Mouse (Mus musculus) lung, embryonic 14.5 days (tissue): ENCODE results near the gene Ranbp17. TPM values are rescaled to one million over a fixed set of nuclear protein-coding genes. Genes with fewer than 3 reads are reported as not detected.

Experiments
- ATAC-seq: fragments of 200-750 bp; cut with Nextera tagmentation; 2 replicates; pipeline ENCODE4 v1.8.0; 2017; ENCODE audit warnings: mild to moderate bottlenecking, moderate TSS enrichment, moderate library complexity; ENCODE audit not compliant: insufficient read depth
- DNase-seq: peaks from one replicate; pipeline ENCODE4 v3.0.0-alpha.2; 2015
- H3K27ac ChIP-seq: fragments of 300-500 bp; sonication (generic); 2 replicates; pipeline ENCODE4 v1.5.1; 2014; ENCODE audit warnings: low read depth, mild to moderate bottlenecking, moderate library complexity
- H3K27me3 ChIP-seq: fragments of 300-500 bp; sonication (generic); 2 replicates; pipeline ENCODE4 v1.6.1; 2014; ENCODE audit warnings: low read length, control low read depth; ENCODE audit not compliant: insufficient read depth
- H3K36me3 ChIP-seq: fragments of 300-500 bp; sonication (generic); 2 replicates; pipeline ENCODE4 v1.6.1; 2014; ENCODE audit warnings: control low read depth; ENCODE audit not compliant: insufficient read depth
- H3K4me1 ChIP-seq: fragments of 300-500 bp; sonication (generic); 2 replicates; pipeline ENCODE4 v1.6.1; 2014; ENCODE audit warnings: antibody characterized with exemption, control low read depth; ENCODE audit not compliant: insufficient read depth
- H3K4me2 ChIP-seq: fragments of 300-500 bp; sonication (generic); 2 replicates; pipeline ENCODE4 v1.6.1; 2014; ENCODE audit warnings: mild to moderate bottlenecking
- H3K4me3 ChIP-seq: fragments of 300-500 bp; sonication (generic); 2 replicates; pipeline ENCODE4 v1.5.1; 2014; ENCODE audit warnings: low read depth, low read length
- H3K9ac ChIP-seq: fragments of 300-500 bp; sonication (generic); 2 replicates; pipeline ENCODE4 v1.6.1; 2014
- H3K9me3 ChIP-seq: fragments of 300-500 bp; sonication (generic); 2 replicates; pipeline ENCODE4 v1.6.1; 2016; ENCODE audit warnings: low read depth, low read length, control low read depth
- CTCF ChIP-seq: IDR thresholded peaks from 2 replicates; pipeline ENCODE4 v1.5.1; 2016; ENCODE audit warnings: antibody characterized with exemption, low read depth
- WGBS: fragments of 180-500 bp; shearing (Covaris S2); extraction: QIAGEN DNeasy Blood & Tissue Kit; methylation state at CpG from one replicate; pipeline ENCODE4 v1.1.7; 2014; 5-methylcytosine and 5-hydroxymethylcytosine counted together
- polyA plus RNA-seq: library from polyadenylated mRNA; unstranded; fragments of >200 nt; fragmentation: Nextera tagmentation; extraction: Ambion mirVana; gene quantifications from 2 replicates; pipeline ENCODE4 v1.2.1, GENCODE M21; 2014

Gene Ranbp17
- polyA plus RNA-seq, 1 experiment from 2014 or later, result 6.5 TPM

DNA sequence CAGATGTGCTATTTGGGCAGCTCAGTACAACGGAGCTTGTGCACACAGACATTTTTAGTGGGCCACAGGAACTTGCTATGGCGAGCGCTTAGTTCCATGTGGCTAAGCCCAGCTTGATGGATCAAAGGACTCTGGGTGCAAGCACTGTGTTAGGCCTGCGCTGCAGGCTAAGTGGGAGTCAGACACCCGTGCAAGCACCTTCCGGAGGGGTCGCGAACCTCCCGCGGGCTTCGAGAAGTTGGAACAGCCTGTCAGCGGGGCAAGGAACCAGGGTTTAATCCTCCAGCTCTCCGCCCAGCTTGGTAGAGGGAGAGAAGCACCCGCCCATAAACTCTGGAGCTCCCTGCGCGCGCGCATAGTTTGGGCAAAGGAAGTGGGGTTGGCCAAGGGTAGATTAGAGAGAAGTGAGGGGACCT, 332.8 kb downstream of the Ranbp17 start:
- no peaks in the 10 kb centered on the region for H3K9me3 ChIP-seq
- H3K4me3 ChIP-seq, result peak overlapping the region; percentile 23; the same call in 1 of the 2 replicates
- no peak overlapping the region for H3K27ac ChIP-seq
- peak; percentile 57 for ATAC-seq
- WGBS, result 2% methylated on average over 18 of the region's 18 CpGs
- peaks cover 28% of the 10 kb centered on the region for H3K27me3 ChIP-seq
- H3K4me1 ChIP-seq, result no peaks in the 10 kb centered on the region
- H3K36me3 ChIP-seq, result no peaks in the 10 kb centered on the region
- peak overlapping the region; percentile 23; the same call in 1 of the 2 replicates for H3K9ac ChIP-seq
- DNase-seq, result peak; percentile 55
- no peak for TF ChIP-seq CTCF
- H3K4me2 ChIP-seq, result peak overlapping the region; percentile 54

DNA sequence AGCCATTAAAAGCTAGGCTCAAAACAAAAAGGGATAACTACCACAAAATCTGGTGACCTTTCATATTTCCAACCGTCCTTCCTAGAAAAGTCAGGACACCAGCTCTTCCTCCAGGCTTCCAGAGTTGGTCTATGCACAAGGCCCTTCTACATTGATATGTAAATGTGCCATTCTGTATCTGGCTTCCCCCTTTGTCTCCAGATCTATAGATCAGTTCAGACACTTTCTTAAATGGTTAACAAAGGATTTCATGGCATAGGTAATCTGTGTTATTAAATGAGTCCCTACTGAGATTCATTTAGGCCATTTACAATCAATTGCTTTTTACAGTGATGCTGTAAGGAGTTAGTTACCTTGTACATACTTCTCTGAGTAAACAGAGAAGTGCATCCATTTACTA, 333.7 kb downstream of the Ranbp17 start:
- no peak for DNase-seq
- TF ChIP-seq CTCF, result no peak
- Histone ChIP-seq H3K4me2 (no peak overlapping the region), H3K27ac (no peak overlapping the region), H3K9ac (no peak overlapping the region), H3K36me3 (no peaks in the 10 kb centered on the region), H3K9me3 (no peaks in the 10 kb centered on the region), H3K27me3 (peaks cover 28% of the 10 kb centered on the region), H3K4me1 (no peaks in the 10 kb centered on the region), H3K4me3 (no peak overlapping the region)
- WGBS, result 58% methylated on average over 1 of the region's 1 CpGs
- ATAC-seq, result no peak

DNA sequence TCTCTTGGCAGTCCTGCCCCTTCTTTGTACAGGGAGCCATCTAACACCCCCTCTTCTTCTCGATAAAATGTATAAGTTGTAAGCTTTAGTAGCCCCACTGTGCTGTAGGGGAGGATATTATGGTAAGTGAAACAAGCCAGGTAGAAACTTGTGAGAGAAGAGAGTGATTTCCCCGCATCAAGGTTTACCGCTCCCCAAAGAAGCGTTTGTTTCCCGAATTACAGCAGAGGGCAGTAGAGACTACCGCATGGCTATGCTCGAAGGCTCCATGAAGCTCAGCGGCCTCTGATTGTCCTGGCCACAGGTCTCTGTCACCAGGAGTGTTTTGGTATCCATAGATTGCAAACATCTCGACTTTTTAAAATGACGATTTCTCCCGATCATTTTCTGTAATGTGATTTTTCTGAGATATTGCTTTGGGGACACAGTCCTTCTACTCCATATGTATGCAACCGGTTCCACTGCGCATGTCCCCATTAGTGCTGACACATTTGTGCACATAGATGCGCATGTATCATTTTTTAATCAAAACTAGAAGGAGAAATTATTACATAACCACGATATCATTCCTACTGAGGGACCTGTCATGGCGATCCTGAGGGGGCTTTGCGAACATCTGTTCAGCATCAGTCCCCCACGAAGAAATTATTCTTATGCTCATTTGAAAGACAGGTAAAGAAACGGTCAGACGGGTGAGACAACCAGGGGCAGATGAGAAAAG, 336.9 kb downstream of the Ranbp17 start:
- WGBS, result 30% methylated on average over 20 of the region's 20 CpGs
- peaks cover 36% of the 10 kb centered on the region for H3K27me3 ChIP-seq
- H3K36me3 ChIP-seq, result no peaks in the 10 kb centered on the region
- H3K4me3 ChIP-seq, result no peak overlapping the region
- no peak overlapping the region for H3K27ac ChIP-seq
- no peak overlapping the region for H3K9ac ChIP-seq
- peak; percentile 84 for TF ChIP-seq CTCF
- ATAC-seq, result peak; percentile 68; the same call in 1 of the 2 replicates
- no peak overlapping the region for H3K4me2 ChIP-seq
- H3K9me3 ChIP-seq, result no peaks in the 10 kb centered on the region
- peak; percentile 87 for DNase-seq
- no peaks in the 10 kb centered on the region for H3K4me1 ChIP-seq

DNA sequence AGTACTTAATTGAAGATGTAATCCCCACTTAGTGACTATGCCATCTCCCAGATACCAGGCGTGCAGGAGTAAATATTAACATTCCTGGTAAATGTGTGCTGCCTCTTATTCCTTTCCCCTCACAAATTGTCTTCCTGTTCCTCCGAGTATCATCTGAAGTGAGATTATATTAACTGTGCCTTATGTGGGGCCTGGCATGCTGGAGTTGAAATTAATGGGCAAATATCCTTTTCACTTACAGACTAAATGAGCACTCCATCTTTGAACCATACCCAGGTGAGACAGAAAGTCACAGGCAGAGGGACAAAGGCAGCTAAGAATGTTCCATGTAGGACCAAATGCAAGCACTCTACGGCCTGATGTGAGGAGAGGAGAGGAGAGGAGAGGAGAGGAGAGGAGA, 337.8 kb downstream of the Ranbp17 start:
- 56% methylated on average over 2 of the region's 3 CpGs for WGBS
- Histone ChIP-seq H3K4me2 (no peak overlapping the region), H3K27ac (no peak overlapping the region), H3K36me3 (no peaks in the 10 kb centered on the region), H3K9ac (no peak overlapping the region), H3K4me3 (no peak overlapping the region), H3K4me1 (no peaks in the 10 kb centered on the region), H3K9me3 (no peaks in the 10 kb centered on the region), H3K27me3 (peaks cover 40% of the 10 kb centered on the region)
- ATAC-seq (no peak), DNase-seq (no peak)
- no peak for TF ChIP-seq CTCF

DNA sequence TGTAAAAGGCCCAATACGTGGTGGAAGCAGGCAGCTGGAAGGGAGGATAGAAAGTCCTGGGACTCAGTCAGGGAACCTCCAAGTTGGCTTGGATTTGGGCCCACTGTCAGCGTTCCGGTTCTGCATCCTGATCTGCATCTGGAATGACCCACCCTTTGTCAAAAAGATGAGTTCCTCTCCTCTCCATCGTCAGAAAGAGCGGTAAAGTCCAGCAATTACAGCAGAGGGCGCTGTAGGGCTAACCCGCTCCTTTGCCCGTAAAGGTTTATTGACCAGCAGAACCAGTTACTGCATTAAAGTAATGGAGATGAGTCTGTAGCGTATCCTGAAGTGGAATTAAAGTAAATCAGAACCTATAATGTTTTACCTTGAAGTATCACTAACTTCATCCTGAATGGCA, 343.1 kb downstream of the Ranbp17 start:
- Histone ChIP-seq H3K4me3 (no peak overlapping the region), H3K9ac (no peak overlapping the region), H3K27me3 (peaks cover 18% of the 10 kb centered on the region; the same call in 1 of the 2 replicates), H3K4me1 (no peaks in the 10 kb centered on the region), H3K4me2 (no peak overlapping the region), H3K36me3 (no peaks in the 10 kb centered on the region), H3K27ac (no peak overlapping the region), H3K9me3 (no peaks in the 10 kb centered on the region)
- DNase-seq (peak; percentile 77), ATAC-seq (no peak)
- 16% methylated on average over 9 of the region's 9 CpGs for WGBS
- TF ChIP-seq CTCF, result peak; percentile 78

DNA sequence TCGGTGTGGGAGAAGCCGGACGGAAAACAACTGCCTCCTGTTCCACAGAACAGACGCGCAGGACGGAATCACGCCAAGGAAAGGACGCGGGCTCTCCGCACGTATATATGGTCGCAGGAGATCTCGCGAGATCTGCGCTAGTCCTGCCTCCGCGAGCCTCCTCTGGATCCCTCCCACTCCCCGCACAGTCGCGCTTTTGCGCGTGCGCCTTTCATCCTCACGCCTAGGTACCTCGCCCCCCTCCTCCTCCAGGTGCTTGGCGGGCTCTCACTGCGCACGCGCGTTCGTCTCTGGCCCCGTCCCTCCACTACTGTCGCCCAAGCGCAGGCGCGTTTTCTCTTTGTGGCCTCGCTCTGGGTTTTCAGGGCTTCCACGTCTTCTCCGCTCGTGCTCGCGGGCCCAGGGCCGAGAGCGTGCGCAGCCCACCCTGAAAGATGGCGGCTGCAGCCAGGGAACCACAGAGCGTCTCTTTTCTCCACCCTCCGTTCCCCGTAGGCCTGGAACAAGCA, 350.5 kb downstream of the Ranbp17 start, which contains the start of gene Npm1:
TSS of gene Npm1 (minus strand) at position 209 of the 509 bp plus-strand sequence.
- H3K36me3 ChIP-seq, result peaks cover 34% of the 10 kb centered on the region
- H3K9me3 ChIP-seq, result no peaks in the 10 kb centered on the region
- DNase-seq (peak; percentile 100), ATAC-seq (peak; percentile 94)
- H3K4me2 ChIP-seq, result peak within 1 kb of the TSS; percentile 83
- no peak for TF ChIP-seq CTCF
- H3K27me3 ChIP-seq, result no peaks in the 10 kb centered on the region
- peak within 1 kb of the TSS; percentile 95 for H3K9ac ChIP-seq
- H3K27ac ChIP-seq, result peak within 1 kb of the TSS; percentile 98
- 2% methylated on average over 49 of the region's 49 CpGs for WGBS
- H3K4me3 ChIP-seq, result peak within 1 kb of the TSS; percentile 99
- H3K4me1 ChIP-seq, result 0 out of 2 replicates have a peak, but pooled peaks cover 5% of the 10 kb centered on the region

DNA sequence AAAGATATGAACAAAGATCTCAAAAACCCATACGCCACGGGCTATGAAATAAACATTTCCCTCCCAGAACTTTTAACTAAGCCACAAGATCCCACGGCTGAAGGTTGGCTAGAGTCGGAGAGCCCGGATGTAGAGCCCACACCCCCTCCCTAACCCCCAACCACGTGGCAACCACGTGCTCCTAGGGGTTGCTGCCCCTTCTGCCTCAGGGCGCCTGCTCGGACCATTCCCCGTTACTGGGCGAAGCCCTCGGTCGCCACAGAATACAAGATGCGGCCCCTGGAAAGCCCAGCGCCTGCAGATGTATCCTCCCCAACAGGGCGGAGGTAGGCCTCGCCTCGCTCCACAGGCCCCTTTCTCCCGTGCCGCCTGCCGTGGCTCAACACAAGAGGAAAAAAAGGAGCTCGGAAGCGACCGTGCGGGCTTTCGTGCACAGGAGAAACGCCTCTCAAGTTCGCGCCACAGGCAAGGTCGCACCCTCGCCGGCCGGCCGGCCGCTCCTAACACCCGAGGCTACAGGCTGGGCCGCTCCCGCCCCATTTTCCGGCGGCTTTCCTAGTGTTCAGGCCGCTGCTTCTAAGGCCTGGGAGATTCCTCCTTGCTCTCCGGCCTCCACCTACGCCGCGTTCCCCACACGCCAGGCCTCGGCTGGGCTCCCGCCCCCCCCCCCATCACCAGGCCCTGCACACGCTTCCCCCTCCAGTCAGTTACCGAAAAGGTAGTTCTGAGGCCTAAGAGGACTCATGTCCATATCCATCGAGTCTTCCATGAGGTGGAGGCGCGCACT, 351.1 kb downstream of the Ranbp17 start:
- Histone ChIP-seq H3K4me1 (0 out of 2 replicates have a peak, but pooled peaks cover 5% of the 10 kb centered on the region), H3K36me3 (peaks cover 41% of the 10 kb centered on the region), H3K27ac (peak overlapping the region; percentile 90), H3K4me3 (peak overlapping the region; percentile 99), H3K27me3 (no peaks in the 10 kb centered on the region), H3K9me3 (no peaks in the 10 kb centered on the region), H3K4me2 (peak overlapping the region; percentile 83), H3K9ac (peak overlapping the region; percentile 95)
- 2% methylated on average over 53 of the region's 53 CpGs for WGBS
- ATAC-seq, result peak; percentile 66
- TF ChIP-seq CTCF, result no peak
- DNase-seq, result peak; percentile 83

Other genes with a start within 250 kb of the Ranbp17 start
- not detected in 2 replicates for gene Gm12117, start 237.0 kb downstream of the Ranbp17 start, polyA plus RNA-seq
- not detected in 2 replicates for gene Gabrp, start 65.2 kb upstream of the Ranbp17 start, polyA plus RNA-seq
- not detected in 2 replicates for gene D130052B06Rik, start 85.6 kb upstream of the Ranbp17 start, polyA plus RNA-seq